ENCODE assay signal across 7 mouse cellular contexts in the genomic region with DNA sequence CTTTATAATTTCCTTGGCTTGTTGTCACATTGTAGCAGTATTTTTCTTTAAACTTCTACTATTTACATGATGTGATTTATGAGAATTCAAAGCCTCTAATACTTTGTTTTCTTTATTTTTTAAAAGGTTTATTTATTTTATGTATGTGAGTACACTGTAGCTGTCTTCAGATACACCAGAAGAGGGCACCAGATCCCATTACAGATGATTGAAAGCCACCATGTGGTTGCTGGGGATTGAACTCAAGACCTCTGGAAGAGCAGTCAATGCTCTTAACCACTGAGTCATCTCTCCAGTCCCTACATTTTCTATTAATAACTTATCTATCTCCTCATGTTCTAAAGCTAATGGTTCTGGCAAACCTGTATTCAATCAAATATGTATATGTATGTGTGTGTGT. TPM values are rescaled to one million over a fixed set of nuclear protein-coding genes. Genes with fewer than 3 reads are reported as not detected.
DNase-seq lines count a peak whose midpoint lies in the region; ATAC-seq and TF ChIP-seq lines count a peak whose summit lies in the region.
"Not testable (repeated sequence)": the region's sequence is repeated elsewhere in the genome, so short reads cannot be mapped to it uniquely, and the experiment has no call there.

No protein-coding gene starts in this region.

- TF ChIP-seq CTCF in forebrain, postnatal 0 days (IDR thresholded peaks at IDR 0.05; ENCODE audit: low read depth), result peak; percentile 43
- TF ChIP-seq CTCF in hindbrain, postnatal 0 days (IDR thresholded peaks at IDR 0.05; ENCODE audit: low read depth), result peak; percentile 39
- peak; percentile 54 for TF ChIP-seq CTCF in kidney, postnatal 0 days (IDR thresholded peaks at IDR 0.05; ENCODE audit: low read depth)
- TF ChIP-seq CTCF in liver, postnatal 0 days (IDR thresholded peaks at IDR 0.05; ENCODE audit: low read depth), result peak; percentile 48

- H3K36me3 ChIP-seq in forebrain, postnatal 0 days (ENCODE audit: insufficient read depth); hindbrain, postnatal 0 days (ENCODE audit: insufficient read depth, low read length); kidney, postnatal 0 days (ENCODE audit: insufficient read depth, low read length); liver, postnatal 0 days (replicated peaks; ENCODE audit: insufficient read depth, low read length); splenic B cell, adult 2 months (ENCODE audit: control insufficient read depth, insufficient read depth, low read length, poor library complexity, severe bottlenecking): not testable (repeated sequence)

- H3K27me3 ChIP-seq in forebrain, postnatal 0 days (ENCODE audit: insufficient read depth, low read length); hindbrain, postnatal 0 days (ENCODE audit: insufficient read depth, low read length); kidney, postnatal 0 days (ENCODE audit: insufficient read depth, low read length); liver, postnatal 0 days (ENCODE audit: insufficient read depth, low read length); splenic B cell, adult 2 months (ENCODE audit: control insufficient read depth, insufficient read depth, low read length, poor library complexity, severe bottlenecking): not testable (repeated sequence)

- H3K4me3 ChIP-seq in forebrain, postnatal 0 days (ENCODE audit: low read depth, low read length); hindbrain, postnatal 0 days (ENCODE audit: low read length); kidney, postnatal 0 days (replicated peaks; ENCODE audit: low read depth, low read length); liver, postnatal 0 days (ENCODE audit: low read depth, low read length): not testable (repeated sequence)

- not testable (repeated sequence) for ATAC-seq in forebrain, postnatal 0 days; hindbrain, postnatal 0 days; kidney, postnatal 0 days (replicated peaks; ENCODE audit: low FRiP score, low read depth); liver, postnatal 0 days

- H3K9me3 ChIP-seq in forebrain, postnatal 0 days (ENCODE audit: low read length); hindbrain, postnatal 0 days (ENCODE audit: low read length); kidney, postnatal 0 days (replicated peaks; ENCODE audit: low read length); liver, postnatal 0 days (ENCODE audit: low read length): not testable (repeated sequence)

- not testable (repeated sequence) for H3K9ac ChIP-seq in forebrain, postnatal 0 days; hindbrain, postnatal 0 days (replicated peaks; ENCODE audit: low read length); kidney, postnatal 0 days (ENCODE audit: low read depth, low read length); liver, postnatal 0 days (replicated peaks)

- H3K4me2 ChIP-seq in forebrain, postnatal 0 days (ENCODE audit: low read depth); hindbrain, postnatal 0 days (ENCODE audit: low read depth, low read length); kidney, postnatal 0 days (ENCODE audit: low read length); liver, postnatal 0 days (ENCODE audit: low read depth, low read length): not testable (repeated sequence)

- peak; percentile 25 to 41 for DNase-seq in B cell, adult 2 months
- peak; percentile 38 for DNase-seq in MEL-GATA-1-ER (ENCODE audit: extremely low read depth, low read depth)
- not testable (repeated sequence) for DNase-seq in forebrain, postnatal 0 days; hindbrain, postnatal 0 days (ENCODE audit: low spot score); kidney, postnatal 0 days (ENCODE audit: low spot score); liver, postnatal 0 days
- DNase-seq in splenic B cell, adult 2 months (ENCODE audit: low read depth, low spot score), result peak; percentile 42

- TF ChIP-seq EP300 in liver, postnatal 0 days (IDR thresholded peaks at IDR 0.05; ENCODE audit: low read depth), result not testable (repeated sequence)

- not testable (repeated sequence) for H3K27ac ChIP-seq in forebrain, postnatal 0 days (ENCODE audit: low read depth, low read length); hindbrain, postnatal 0 days; kidney, postnatal 0 days; liver, postnatal 0 days (ENCODE audit: low read depth)

- H3K4me1 ChIP-seq in forebrain, postnatal 0 days (ENCODE audit: insufficient read depth); hindbrain, postnatal 0 days (ENCODE audit: insufficient read depth, low read length); kidney, postnatal 0 days (replicated peaks; ENCODE audit: insufficient read depth, low read length); liver, postnatal 0 days (ENCODE audit: insufficient read depth): not testable (repeated sequence)

RNA-seq across cellular contexts. Expression of a gene that starts 13.0 kb away (rescaled TPM):
- 105 and 121 TPM in 2 replicates for total RNA-seq in forebrain, postnatal 0 days (2014; rRNA removed)
- 213 and 237 TPM in 2 replicates for polyA plus RNA-seq in forebrain, postnatal 0 days (2015; fragmentation: Nextera tagmentation; extraction: Ambion mirVana)
- 54.6 and 60.7 TPM in 2 replicates for total RNA-seq in hindbrain, postnatal 0 days (2014; rRNA removed)
- polyA plus RNA-seq in hindbrain, postnatal 0 days (2015; fragmentation: Nextera tagmentation; extraction: Ambion mirVana), result 204 and 220 TPM in 2 replicates
- 144 and 151 TPM in 2 replicates for polyA plus RNA-seq in kidney, postnatal 0 days (2015; fragmentation: Nextera tagmentation; extraction: Ambion mirVana)
- polyA plus RNA-seq in liver, postnatal 0 days (2015; fragmentation: Nextera tagmentation; extraction: Ambion mirVana), result 71.7 and 73.7 TPM in 2 replicates
